Mouse (Mus musculus) liver, embryonic 14.5 days (tissue): ENCODE results near the gene Vsig10. TPM values are rescaled to one million over a fixed set of nuclear protein-coding genes. Genes with fewer than 3 reads are reported as not detected.

ENCODE experiments used
- ATAC-seq: fragments of 200-750 bp; cut with Nextera tagmentation; 2 replicates; pipeline ENCODE4 v1.8.0; 2017; ENCODE audit warnings: moderate number of reproducible peaks, mild to moderate bottlenecking, moderate library complexity; ENCODE audit not compliant: insufficient read depth
- DNase-seq, 3 experiments: peaks; one replicate each; pipeline ENCODE4 v3.0.0-alpha.2; 2012 to 2013; ENCODE audit warnings: low read depth in 3 of 3, low spot score in 3 of 3
- H3K27ac ChIP-seq: fragments of 300-500 bp; sonication (generic); 2 replicates; pipeline ENCODE4 v1.5.1; 2014; ENCODE audit warnings: moderate library complexity, mild to moderate bottlenecking, control low read depth, inconsistent platforms
- H3K27me3 ChIP-seq: fragments of 300-500 bp; sonication (generic); 2 replicates; pipeline ENCODE4 v1.6.1; 2014; ENCODE audit warnings: mild to moderate bottlenecking, low read length, moderate library complexity; ENCODE audit not compliant: control insufficient read depth, insufficient read depth
- H3K36me3 ChIP-seq: fragments of 300-500 bp; sonication (generic); replicated peaks from 2 replicates; pipeline ENCODE4 v1.6.1; 2014; ENCODE audit warnings: low read depth; ENCODE audit not compliant: control insufficient read depth, insufficient read depth
- H3K4me1 ChIP-seq, 2 experiments: fragments of 200-500 bp in 1 of 2; fragments of 300-500 bp in 1 of 2; sonication (generic) in 1 of 2; replicated peaks; 2 replicates each; pipeline ENCODE4 v1.6.1; 2012 to 2014; ENCODE audit warnings: antibody characterized with exemption in 1 of 2, inconsistent platforms in 1 of 2, low read length in 1 of 2; ENCODE audit not compliant: control insufficient read depth in 2 of 2, insufficient read depth in 2 of 2
- H3K4me2 ChIP-seq: fragments of 300-500 bp; sonication (generic); 2 replicates; pipeline ENCODE4 v1.6.1; 2014; ENCODE audit warnings: low read depth, mild to moderate bottlenecking, control low read depth, moderate library complexity
- H3K4me3 ChIP-seq, 2 experiments: fragments of 200-500 bp in 1 of 2; fragments of 300-500 bp in 1 of 2; sonication (generic) in 1 of 2; 2 replicates each; pipeline ENCODE4 v1.5.1; 2012 to 2014; ENCODE audit warnings: low read depth in 2 of 2, low read length in 2 of 2, mild to moderate bottlenecking in 2 of 2, control low read depth in 1 of 2, inconsistent platforms in 1 of 2, moderate library complexity in 1 of 2; ENCODE audit not compliant: insufficient read depth in 1 of 2
- H3K9ac ChIP-seq: fragments of 300-500 bp; sonication (generic); replicated peaks from 2 replicates; pipeline ENCODE4 v1.6.1; 2014; ENCODE audit warnings: mild to moderate bottlenecking, control low read depth, moderate library complexity
- H3K9me3 ChIP-seq: fragments of 300-500 bp; sonication (generic); 2 replicates; pipeline ENCODE4 v1.6.1; 2016; ENCODE audit warnings: low read length, mixed read lengths; ENCODE audit not compliant: control insufficient read depth
- CTCF ChIP-seq: IDR thresholded peaks from 2 replicates; pipeline ENCODE4 v1.5.1; 2016; ENCODE audit warnings: antibody characterized with exemption, low read depth, control low read depth
- EP300 ChIP-seq: IDR thresholded peaks from 2 replicates; pipeline ENCODE4 v1.6.1; 2016; ENCODE audit warnings: antibody characterized with exemption, low read depth
- WGBS: fragments of 180-500 bp; shearing (Covaris S2); extraction: QIAGEN DNeasy Blood & Tissue Kit; methylation state at CpG from one replicate; pipeline ENCODE4 v1.1.7; 2014; ENCODE audit not compliant: insufficient replicate concordance; 5-methylcytosine and 5-hydroxymethylcytosine counted together
- polyA plus RNA-seq, 2 experiments: library from polyadenylated mRNA; depleted of rRNA in 1 of 2; stranded (reverse) in 1 of 2; unstranded in 1 of 2; fragments of >200 nt; fragmentation: Nextera tagmentation in 1 of 2; extraction: Ambion mirVana in 1 of 2; gene quantifications; 2 replicates each; pipeline versions ENCODE4 v1.2.1 to v1.2.3; 2012 to 2014

The Vsig10 gene
- polyA plus RNA-seq, 2 experiments = 0.60 to 0.84 TPM

GRCm38 (mm10) chr5:117284682-117285081 is 34.2 kb upstream of the Vsig10 start:
- Histone ChIP-seq H3K27me3 (no peaks in the 10 kb centered on the region), H3K4me1 (peaks cover 6 to 12% of the 10 kb centered on the region in 2 experiments), H3K4me3 (no peak overlapping the region), H3K4me2 (no peak overlapping the region), H3K9ac (no peak overlapping the region), H3K27ac (no peak overlapping the region), H3K36me3 (peaks cover 9% of the 10 kb centered on the region), H3K9me3 (no peaks in the 10 kb centered on the region)
- ATAC-seq (no peak), DNase-seq (no peak)
- TF ChIP-seq EP300 (no peak), CTCF (no peak)
- WGBS = 69% methylated on average over 7 of the region's 7 CpGs

GRCm38 (mm10) chr5:117285266-117285665 is 33.6 kb upstream of the Vsig10 start:
- Histone ChIP-seq H3K27ac (no peak overlapping the region), H3K4me3 (no peak overlapping the region), H3K27me3 (no peaks in the 10 kb centered on the region), H3K4me2 (no peak overlapping the region), H3K36me3 (peaks cover 9% of the 10 kb centered on the region), H3K9ac (no peak overlapping the region), H3K9me3 (no peaks in the 10 kb centered on the region), H3K4me1 (peaks cover 6 to 12% of the 10 kb centered on the region in 2 experiments)
- TF ChIP-seq EP300 (no peak), CTCF (no peak)
- WGBS = 76% methylated on average over 4 of the region's 4 CpGs
- ATAC-seq = no peak
- no peak for DNase-seq

- no peaks in the 10 kb centered on the region for H3K9me3 ChIP-seq
- DNase-seq (no peak), ATAC-seq (no peak)
- H3K4me3 ChIP-seq = peak overlapping the region; percentile 74 to 89; a peak in 3 of 4 replicates
- peaks cover 6 to 8% of the 10 kb centered on the region in 2 experiments for H3K4me1 ChIP-seq
- no peak overlapping the region for H3K27ac ChIP-seq
- H3K9ac ChIP-seq = peak overlapping the region; percentile 67
- peak overlapping the region; percentile 97 for H3K4me2 ChIP-seq
- H3K36me3 ChIP-seq = peaks cover 9% of the 10 kb centered on the region
- 41% methylated on average over 3 of the region's 3 CpGs for WGBS
- TF ChIP-seq EP300 (no peak), CTCF (no peak)
- no peaks in the 10 kb centered on the region for H3K27me3 ChIP-seq
These were observed 32.6 kb upstream of the Vsig10 start for GRCm38 (mm10) chr5:117286286-117286685.

GRCm38 (mm10) chr5:117286831-117287822 is 31.8 kb upstream of the Vsig10 start, which contains the start of gene Pebp1:
Gene Pebp1 (minus strand): TSS chr5:117287625.
- H3K4me3 ChIP-seq = peak within 1 kb of the TSS; percentile 74 to 89
- no peak within 1 kb of the TSS; the same call in 1 of the 2 replicates for H3K27ac ChIP-seq
- H3K4me2 ChIP-seq = peak within 1 kb of the TSS; percentile 97
- no peak for TF ChIP-seq EP300
- TF ChIP-seq CTCF = peak; percentile 42
- peaks cover 9% of the 10 kb centered on the region for H3K36me3 ChIP-seq
- WGBS = under 1% methylated on average over 74 of the region's 77 CpGs
- no peaks in the 10 kb centered on the region for H3K27me3 ChIP-seq
- ATAC-seq = peak; percentile 95
- no peaks in the 10 kb centered on the region for H3K9me3 ChIP-seq
- DNase-seq = peak; percentile 84 to 88 (median 85)
- peaks cover 6 to 8% of the 10 kb centered on the region in 2 experiments for H3K4me1 ChIP-seq
- H3K9ac ChIP-seq = peak within 1 kb of the TSS; percentile 67

- Histone ChIP-seq H3K4me3 (no peak overlapping the region), H3K27me3 (no peaks in the 10 kb centered on the region), H3K4me2 (no peak overlapping the region), H3K9ac (no peak overlapping the region), H3K4me1 (peaks cover 6 to 8% of the 10 kb centered on the region in 2 experiments), H3K9me3 (no peaks in the 10 kb centered on the region), H3K36me3 (peaks cover 4% of the 10 kb centered on the region), H3K27ac (no peak overlapping the region)
- DNase-seq = no peak
- TF ChIP-seq CTCF = no peak
- no peak for TF ChIP-seq EP300
- ATAC-seq = no peak
These were observed 29.2 kb upstream of the Vsig10 start for GRCm38 (mm10) chr5:117289646-117290045.
